Mouse (Mus musculus): ENCODE measurements around the gene Myo1e. TPM values are rescaled to one million over a fixed set of nuclear protein-coding genes. Genes with fewer than 3 reads are reported as not detected.
A peak's percentile ranks its signal among the peaks of the same experiment; 100 is the strongest.

Myo1e gene
- polyA plus RNA-seq, 1 experiment, result 4.9 TPM

DNA sequence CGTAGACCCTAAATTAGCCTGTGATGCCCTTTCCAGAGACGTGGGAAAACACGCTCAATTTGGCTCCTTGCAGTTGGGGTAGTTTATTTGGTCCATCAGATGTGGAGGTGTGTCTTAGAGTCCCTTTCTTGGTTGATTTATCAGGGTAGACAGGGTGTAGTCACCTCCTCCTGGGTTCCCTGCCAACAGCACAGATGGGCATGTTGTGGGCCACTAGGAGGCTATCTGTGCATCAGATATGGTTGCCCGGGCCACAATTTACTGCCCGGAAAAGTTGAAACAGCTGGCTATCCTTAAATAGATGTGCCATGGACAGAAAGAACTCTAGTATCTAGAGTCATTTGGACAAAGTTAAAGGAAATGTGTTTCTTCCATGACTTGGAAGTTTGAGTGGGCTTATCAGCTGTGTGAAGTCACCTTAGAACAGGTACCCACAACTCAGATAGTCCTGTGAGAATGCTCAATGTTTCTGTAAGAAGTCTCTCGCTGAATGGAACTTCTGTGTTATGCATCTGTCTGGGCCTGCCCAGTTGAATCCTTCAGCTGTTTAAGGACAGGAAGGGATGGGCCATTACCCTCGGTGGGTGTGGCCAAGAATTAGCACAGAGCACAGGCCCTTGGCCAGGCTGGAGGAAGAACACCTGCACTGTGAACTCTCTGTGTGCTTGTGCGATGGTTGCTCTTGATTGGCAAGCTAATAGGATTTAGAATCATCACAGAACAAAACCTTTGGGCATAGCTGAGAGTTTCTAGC lies 2.3 kb downstream of the Myo1e start:
- TF ChIP-seq CTCF (IDR thresholded peaks at IDR 0.05; ENCODE audit: control insufficient read depth, insufficient read depth, low read length) (no peak), POLR2A (IDR thresholded peaks at IDR 0.05; ENCODE audit: borderline replicate concordance, control insufficient read depth, low read depth, low read length) (no peak)
- Histone ChIP-seq H3K27ac (ENCODE audit: control insufficient read depth, insufficient read depth, low read depth, low read length, poor library complexity) (0 out of 2 replicates have a peak overlapping the region, but pooled peaks have one; percentile 28), H3K4me1 (ENCODE audit: control insufficient read depth, insufficient read depth, low read length) (no peaks in the 10 kb centered on the region; the same call in 1 of the 2 replicates), H3K4me3 (replicated peaks; ENCODE audit: control insufficient read depth, low read depth, low read length) (no peak overlapping the region)
- 62% methylated on average over 8 of the region's 8 CpGs for WGBS

DNA sequence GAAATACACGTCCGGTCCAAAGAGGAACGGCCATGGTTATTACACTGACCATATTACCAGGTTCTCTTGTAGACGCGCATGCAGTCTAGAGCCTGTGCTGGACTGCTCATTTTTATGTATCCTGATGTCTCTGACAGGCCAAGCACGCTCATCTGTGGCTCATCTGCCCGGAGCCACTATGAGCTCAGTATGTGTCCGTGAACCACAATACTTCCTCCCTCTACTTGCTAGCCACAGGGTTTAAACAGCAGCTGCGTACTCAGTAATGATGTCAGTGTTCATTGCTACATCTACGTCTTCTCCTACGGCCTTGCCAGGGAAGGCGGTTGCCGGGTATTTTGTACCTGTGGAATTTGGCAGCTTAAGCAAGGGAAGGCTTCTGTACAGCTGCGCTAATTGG lies 4.5 kb downstream of the Myo1e start:
- WGBS, result 64% methylated on average over 14 of the region's 14 CpGs
- Histone ChIP-seq H3K4me3 (replicated peaks; ENCODE audit: control insufficient read depth, low read depth, low read length) (no peak overlapping the region), H3K4me1 (ENCODE audit: control insufficient read depth, insufficient read depth, low read length) (no peaks in the 10 kb centered on the region; the same call in 1 of the 2 replicates), H3K27ac (ENCODE audit: control insufficient read depth, insufficient read depth, low read depth, low read length, poor library complexity) (no peak overlapping the region)
- no peak for TF ChIP-seq POLR2A (IDR thresholded peaks at IDR 0.05; ENCODE audit: borderline replicate concordance, control insufficient read depth, low read depth, low read length)
- no peak for TF ChIP-seq CTCF (IDR thresholded peaks at IDR 0.05; ENCODE audit: control insufficient read depth, insufficient read depth, low read length)

DNA sequence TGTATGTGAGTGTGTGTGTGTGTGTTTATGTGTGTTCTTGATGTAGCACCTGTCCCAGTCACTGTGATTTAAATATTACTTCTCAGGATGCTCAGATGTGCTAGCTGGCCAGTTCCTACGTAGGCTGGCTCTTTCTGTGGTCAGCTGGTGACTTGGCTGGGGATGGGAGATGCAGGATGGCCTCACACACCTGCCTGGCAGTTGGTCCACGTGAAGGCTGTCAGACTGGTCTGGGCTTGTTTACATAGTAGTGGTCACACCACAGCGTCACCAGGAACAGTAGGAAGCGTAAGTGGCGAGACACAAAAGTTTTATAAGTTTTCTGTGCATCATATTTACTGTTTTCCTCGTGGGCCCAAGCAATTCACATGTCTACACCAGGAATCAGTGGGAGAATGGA lies 9.4 kb downstream of the Myo1e start:
- Histone ChIP-seq H3K4me1 (ENCODE audit: control insufficient read depth, insufficient read depth, low read length) (no peaks in the 10 kb centered on the region), H3K27ac (ENCODE audit: control insufficient read depth, insufficient read depth, low read depth, low read length, poor library complexity) (no peak overlapping the region), H3K4me3 (replicated peaks; ENCODE audit: control insufficient read depth, low read depth, low read length) (no peak overlapping the region)
- TF ChIP-seq POLR2A (IDR thresholded peaks at IDR 0.05; ENCODE audit: borderline replicate concordance, control insufficient read depth, low read depth, low read length) (no peak), CTCF (IDR thresholded peaks at IDR 0.05; ENCODE audit: control insufficient read depth, insufficient read depth, low read length) (no peak)
- 74% methylated on average over 6 of the region's 6 CpGs for WGBS

- TF ChIP-seq POLR2A (IDR thresholded peaks at IDR 0.05; ENCODE audit: borderline replicate concordance, control insufficient read depth, low read depth, low read length) (no peak), CTCF (IDR thresholded peaks at IDR 0.05; ENCODE audit: control insufficient read depth, insufficient read depth, low read length) (no peak)
- Histone ChIP-seq H3K27ac (ENCODE audit: control insufficient read depth, insufficient read depth, low read depth, low read length, poor library complexity) (no peak overlapping the region), H3K4me3 (replicated peaks; ENCODE audit: control insufficient read depth, low read depth, low read length) (no peak overlapping the region), H3K4me1 (ENCODE audit: control insufficient read depth, insufficient read depth, low read length) (no peaks in the 10 kb centered on the region; the same call in 1 of the 2 replicates)
- 40% methylated on average over 6 of the region's 6 CpGs for WGBS
Observed at GRCm38 (mm10) chr9:70219295-70219931, 12.3 kb downstream of the Myo1e start.

GRCm38 (mm10) chr9:70220461-70221170 lies 13.5 kb downstream of the Myo1e start:
- no peaks in the 10 kb centered on the region; the same call in 1 of the 2 replicates for H3K4me1 ChIP-seq (ENCODE audit: control insufficient read depth, insufficient read depth, low read length)
- WGBS, result 55% methylated on average over 7 of the region's 7 CpGs
- no peak overlapping the region for H3K4me3 ChIP-seq (replicated peaks; ENCODE audit: control insufficient read depth, low read depth, low read length)
- TF ChIP-seq POLR2A (IDR thresholded peaks at IDR 0.05; ENCODE audit: borderline replicate concordance, control insufficient read depth, low read depth, low read length), result no peak
- TF ChIP-seq CTCF (IDR thresholded peaks at IDR 0.05; ENCODE audit: control insufficient read depth, insufficient read depth, low read length), result no peak
- H3K27ac ChIP-seq (ENCODE audit: control insufficient read depth, insufficient read depth, low read depth, low read length, poor library complexity), result no peak overlapping the region

- TF ChIP-seq CTCF (IDR thresholded peaks at IDR 0.05; ENCODE audit: control insufficient read depth, insufficient read depth, low read length) (no peak), POLR2A (IDR thresholded peaks at IDR 0.05; ENCODE audit: borderline replicate concordance, control insufficient read depth, low read depth, low read length) (no peak)
- H3K27ac ChIP-seq (ENCODE audit: control insufficient read depth, insufficient read depth, low read depth, low read length, poor library complexity), result no peak overlapping the region
- H3K4me3 ChIP-seq (replicated peaks; ENCODE audit: control insufficient read depth, low read depth, low read length), result no peak overlapping the region
- WGBS, result 59% methylated on average over 4 of the region's 4 CpGs
- H3K4me1 ChIP-seq (ENCODE audit: control insufficient read depth, insufficient read depth, low read length), result no peaks in the 10 kb centered on the region; the same call in 1 of the 2 replicates
Observed at GRCm38 (mm10) chr9:70223142-70223541, 16.0 kb downstream of the Myo1e start.

DNA sequence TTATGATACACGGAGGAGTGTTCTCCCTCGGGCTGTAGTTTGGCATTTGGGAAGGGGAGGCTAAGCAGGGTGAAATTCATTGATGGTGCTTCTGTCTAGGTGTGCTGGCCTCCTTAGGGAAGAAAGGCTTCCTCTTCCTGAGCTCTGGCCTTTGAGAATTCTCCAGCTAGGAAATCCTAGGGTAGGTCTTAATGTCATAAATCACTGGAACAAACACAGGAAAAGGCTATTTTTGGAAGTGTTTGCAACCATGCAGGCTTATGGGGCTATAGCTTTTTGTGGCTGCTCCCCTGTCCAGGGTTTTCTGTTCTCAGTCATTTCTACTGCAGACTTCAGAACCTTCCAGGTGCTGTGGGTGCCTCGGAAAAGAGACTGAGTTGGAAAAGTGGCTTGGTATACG lies 16.9 kb downstream of the Myo1e start:
- WGBS, result 74% methylated on average over 4 of the region's 4 CpGs
- H3K4me1 ChIP-seq (ENCODE audit: control insufficient read depth, insufficient read depth, low read length), result no peaks in the 10 kb centered on the region; the same call in 1 of the 2 replicates
- TF ChIP-seq POLR2A (IDR thresholded peaks at IDR 0.05; ENCODE audit: borderline replicate concordance, control insufficient read depth, low read depth, low read length) (no peak), CTCF (IDR thresholded peaks at IDR 0.05; ENCODE audit: control insufficient read depth, insufficient read depth, low read length) (no peak)
- no peak overlapping the region for H3K4me3 ChIP-seq (replicated peaks; ENCODE audit: control insufficient read depth, low read depth, low read length)
- H3K27ac ChIP-seq (ENCODE audit: control insufficient read depth, insufficient read depth, low read depth, low read length, poor library complexity), result no peak overlapping the region

GRCm38 (mm10) chr9:70226359-70226758 lies 19.2 kb downstream of the Myo1e start:
- 82% methylated on average over 4 of the region's 4 CpGs for WGBS
- TF ChIP-seq POLR2A (IDR thresholded peaks at IDR 0.05; ENCODE audit: borderline replicate concordance, control insufficient read depth, low read depth, low read length) (no peak), CTCF (IDR thresholded peaks at IDR 0.05; ENCODE audit: control insufficient read depth, insufficient read depth, low read length) (no peak)
- no peak overlapping the region for H3K4me3 ChIP-seq (replicated peaks; ENCODE audit: control insufficient read depth, low read depth, low read length)
- no peaks in the 10 kb centered on the region; the same call in 1 of the 2 replicates for H3K4me1 ChIP-seq (ENCODE audit: control insufficient read depth, insufficient read depth, low read length)
- H3K27ac ChIP-seq (ENCODE audit: control insufficient read depth, insufficient read depth, low read depth, low read length, poor library complexity), result no peak overlapping the region
